Mouse (Mus musculus): ENCODE data around the gene Hsd3b5. TPM values are rescaled to one million over a fixed set of nuclear protein-coding genes. Genes with fewer than 3 reads are reported as not detected.
A peak's percentile ranks its signal among the peaks of the same experiment; 100 is the strongest.
"Not testable (repeated sequence)": the region's sequence is repeated elsewhere in the genome, so short reads cannot be mapped to it uniquely, and the experiment has no call there.

Gene Hsd3b5
- polyA plus RNA-seq, 1 experiment from 2014 or later, result not detected

GRCm38 (mm10) chr3:98588707-98589106 lies 41.3 kb downstream of the Hsd3b5 start, which contains the start of gene Gm10681:
Gene Gm10681, minus strand, starts transcription at chr3:98588807.
- Histone ChIP-seq H3K9me3 (ENCODE audit: control insufficient read depth) (no peaks in the 10 kb centered on the region), H3K9ac (ENCODE audit: low read depth, low read length) (no peak within 1 kb of the TSS), H3K4me2 (replicated peaks; ENCODE audit: low read depth) (no peak within 1 kb of the TSS), H3K4me1 (replicated peaks; ENCODE audit: control insufficient read depth, insufficient read depth, low read length) (no peaks in the 10 kb centered on the region), H3K36me3 (ENCODE audit: control insufficient read depth, insufficient read depth) (no peaks in the 10 kb centered on the region), H3K4me3 (ENCODE audit: low read depth, low read length) (no peak within 1 kb of the TSS), H3K27me3 (replicated peaks; ENCODE audit: control insufficient read depth, insufficient read depth, low read length) (no peaks in the 10 kb centered on the region), H3K27ac (ENCODE audit: low read depth, low read length) (no peak within 1 kb of the TSS)
- ATAC-seq, result no peak
- TF ChIP-seq CTCF (IDR thresholded peaks at IDR 0.05; ENCODE audit: low read depth), result no peak

GRCm38 (mm10) chr3:98587721-98588120 lies 42.3 kb downstream of the Hsd3b5 start:
- no peak overlapping the region for H3K4me2 ChIP-seq (replicated peaks; ENCODE audit: low read depth)
- H3K36me3 ChIP-seq (ENCODE audit: control insufficient read depth, insufficient read depth), result no peaks in the 10 kb centered on the region
- H3K27ac ChIP-seq (ENCODE audit: low read depth, low read length), result no peak overlapping the region
- H3K9ac ChIP-seq (ENCODE audit: low read depth, low read length), result no peak overlapping the region
- no peak for TF ChIP-seq CTCF (IDR thresholded peaks at IDR 0.05; ENCODE audit: low read depth)
- no peak overlapping the region for H3K4me3 ChIP-seq (ENCODE audit: low read depth, low read length)
- no peak for ATAC-seq
- no peaks in the 10 kb centered on the region for H3K27me3 ChIP-seq (replicated peaks; ENCODE audit: control insufficient read depth, insufficient read depth, low read length)
- H3K4me1 ChIP-seq (replicated peaks; ENCODE audit: control insufficient read depth, insufficient read depth, low read length), result no peaks in the 10 kb centered on the region
- 76% methylated on average over 2 of the region's 2 CpGs for WGBS
- no peaks in the 10 kb centered on the region for H3K9me3 ChIP-seq (ENCODE audit: control insufficient read depth)

GRCm38 (mm10) chr3:98582622-98583021 lies 47.4 kb downstream of the Hsd3b5 start:
- H3K4me1 ChIP-seq (replicated peaks; ENCODE audit: control insufficient read depth, insufficient read depth, low read length); H3K27me3 ChIP-seq (replicated peaks; ENCODE audit: control insufficient read depth, insufficient read depth, low read length); H3K9ac ChIP-seq (ENCODE audit: low read depth, low read length); H3K9me3 ChIP-seq (ENCODE audit: control insufficient read depth); H3K27ac ChIP-seq (ENCODE audit: low read depth, low read length); H3K4me2 ChIP-seq (replicated peaks; ENCODE audit: low read depth); ATAC-seq; H3K4me3 ChIP-seq (ENCODE audit: low read depth, low read length); H3K36me3 ChIP-seq (ENCODE audit: control insufficient read depth, insufficient read depth): not testable (repeated sequence)

- not testable (repeated sequence) for H3K27ac ChIP-seq (ENCODE audit: low read depth, low read length); H3K4me1 ChIP-seq (replicated peaks; ENCODE audit: control insufficient read depth, insufficient read depth, low read length); H3K4me2 ChIP-seq (replicated peaks; ENCODE audit: low read depth); H3K27me3 ChIP-seq (replicated peaks; ENCODE audit: control insufficient read depth, insufficient read depth, low read length); H3K4me3 ChIP-seq (ENCODE audit: low read depth, low read length); H3K9ac ChIP-seq (ENCODE audit: low read depth, low read length); H3K9me3 ChIP-seq (ENCODE audit: control insufficient read depth); H3K36me3 ChIP-seq (ENCODE audit: control insufficient read depth, insufficient read depth)
- peak; percentile 49; the same call in 1 of the 2 replicates for ATAC-seq
- WGBS, result no CpG with 5 or more reads among the region's 1 CpGs
Measured at GRCm38 (mm10) chr3:98582202-98582601, 47.9 kb downstream of the Hsd3b5 start.

GRCm38 (mm10) chr3:98581024-98581423 lies 49.0 kb downstream of the Hsd3b5 start:
- 100% methylated on average over 1 of the region's 1 CpGs for WGBS

More at GRCm38 (mm10) chr3:98581024-98581423, 49.0 kb downstream of the Hsd3b5 start:
- not testable (repeated sequence) for H3K9me3 ChIP-seq (ENCODE audit: control insufficient read depth); H3K4me3 ChIP-seq (ENCODE audit: low read depth, low read length); H3K9ac ChIP-seq (ENCODE audit: low read depth, low read length); H3K36me3 ChIP-seq (ENCODE audit: control insufficient read depth, insufficient read depth); H3K4me2 ChIP-seq (replicated peaks; ENCODE audit: low read depth); ATAC-seq; H3K4me1 ChIP-seq (replicated peaks; ENCODE audit: control insufficient read depth, insufficient read depth, low read length); H3K27ac ChIP-seq (ENCODE audit: low read depth, low read length); H3K27me3 ChIP-seq (replicated peaks; ENCODE audit: control insufficient read depth, insufficient read depth, low read length)

Other genes with a start within 250 kb of the Hsd3b5 start
- 6.2 and 6.6 TPM in 2 replicates for gene Zfp697, start 247.8 kb downstream of the Hsd3b5 start, polyA plus RNA-seq (2015; fragmentation: Nextera tagmentation; extraction: Ambion mirVana)
- gene Gm4450, start 173.1 kb downstream of the Hsd3b5 start, polyA plus RNA-seq (2015; fragmentation: Nextera tagmentation; extraction: Ambion mirVana), result not detected in 2 replicates
- not detected in 2 replicates for gene Hsd3b4, start 119.7 kb downstream of the Hsd3b5 start, polyA plus RNA-seq (2015; fragmentation: Nextera tagmentation; extraction: Ambion mirVana)
- gene Gm10681, start 41.4 kb downstream of the Hsd3b5 start, polyA plus RNA-seq (2015; fragmentation: Nextera tagmentation; extraction: Ambion mirVana), result not detected in 2 replicates
- 1.4 and 1.5 TPM in 2 replicates for gene Hsd3b2, start 94.3 kb upstream of the Hsd3b5 start, polyA plus RNA-seq (2015; fragmentation: Nextera tagmentation; extraction: Ambion mirVana)
- 52.9 and 53.2 TPM in 2 replicates for gene Hsd3b3, start 132.9 kb upstream of the Hsd3b5 start, polyA plus RNA-seq (2015; fragmentation: Nextera tagmentation; extraction: Ambion mirVana)
- gene Hsd3b6, start 184.2 kb upstream of the Hsd3b5 start, polyA plus RNA-seq (2015; fragmentation: Nextera tagmentation; extraction: Ambion mirVana), result not detected in 2 replicates
- gene Hsd3b1, start 229.5 kb upstream of the Hsd3b5 start, polyA plus RNA-seq (2015; fragmentation: Nextera tagmentation; extraction: Ambion mirVana), result 0.31 and 0.42 TPM in 2 replicates